Mouse (Mus musculus) neural tube, embryonic 14.5 days (tissue): Measurements from ENCODE around the gene Atp6v1g3. TPM values are rescaled to one million over a fixed set of nuclear protein-coding genes. Genes with fewer than 3 reads are reported as not detected.

ENCODE experiments used
- ATAC-seq: fragments of 200-750 bp; cut with Nextera tagmentation; 2 replicates; pipeline ENCODE4 v1.8.0; 2017; ENCODE audit warnings: low read depth, mild to moderate bottlenecking, moderate TSS enrichment, moderate library complexity
- H3K27ac ChIP-seq: fragments of 300-500 bp; sonication (generic); 2 replicates; pipeline ENCODE4 v1.5.1; 2014; ENCODE audit warnings: low read depth, mild to moderate bottlenecking, control low read depth, low read length, moderate library complexity, mixed read lengths
- H3K27me3 ChIP-seq: fragments of 300-500 bp; sonication (generic); 2 replicates; pipeline ENCODE4 v1.6.1; 2014; ENCODE audit warnings: low read length; ENCODE audit not compliant: control insufficient read depth, insufficient read depth
- H3K36me3 ChIP-seq: fragments of 300-500 bp; sonication (generic); 2 replicates; pipeline ENCODE4 v1.6.1; 2014; ENCODE audit warnings: low read length, mixed read lengths; ENCODE audit not compliant: control insufficient read depth, insufficient read depth
- H3K4me1 ChIP-seq: fragments of 300-500 bp; sonication (generic); 2 replicates; pipeline ENCODE4 v1.6.1; 2014; ENCODE audit warnings: low read length; ENCODE audit not compliant: control insufficient read depth, insufficient read depth
- H3K4me2 ChIP-seq: fragments of 300-500 bp; sonication (generic); 2 replicates; pipeline ENCODE4 v1.6.1; 2014; ENCODE audit warnings: mild to moderate bottlenecking, low read depth, low read length, control low read depth
- H3K4me3 ChIP-seq: fragments of 300-500 bp; sonication (generic); 2 replicates; pipeline ENCODE4 v1.5.1; 2014; ENCODE audit warnings: low read depth, low read length, control low read depth, mixed read lengths
- H3K9ac ChIP-seq: fragments of 300-500 bp; sonication (generic); replicated peaks from 2 replicates; pipeline ENCODE4 v1.6.1; 2014; ENCODE audit warnings: low read depth, mild to moderate bottlenecking, control low read depth, low read length, mixed read lengths
- H3K9me3 ChIP-seq: fragments of 300-500 bp; sonication (generic); 2 replicates; pipeline ENCODE4 v1.6.1; 2016; ENCODE audit warnings: low read length; ENCODE audit not compliant: control insufficient read depth
- WGBS: fragments of 180-500 bp; shearing (Covaris S2); extraction: QIAGEN DNeasy Blood & Tissue Kit; methylation state at CpG from one replicate; pipeline ENCODE4 v1.1.7; 2014; 5-methylcytosine and 5-hydroxymethylcytosine counted together
- polyA plus RNA-seq: library from polyadenylated mRNA; unstranded; fragments of >200 nt; fragmentation: Nextera tagmentation; extraction: Ambion mirVana; gene quantifications from 2 replicates; pipeline ENCODE4 v1.2.1, GENCODE M21; 2014

Atp6v1g3 gene
- polyA plus RNA-seq, 1 experiment from 2014 or later: not detected

DNA sequence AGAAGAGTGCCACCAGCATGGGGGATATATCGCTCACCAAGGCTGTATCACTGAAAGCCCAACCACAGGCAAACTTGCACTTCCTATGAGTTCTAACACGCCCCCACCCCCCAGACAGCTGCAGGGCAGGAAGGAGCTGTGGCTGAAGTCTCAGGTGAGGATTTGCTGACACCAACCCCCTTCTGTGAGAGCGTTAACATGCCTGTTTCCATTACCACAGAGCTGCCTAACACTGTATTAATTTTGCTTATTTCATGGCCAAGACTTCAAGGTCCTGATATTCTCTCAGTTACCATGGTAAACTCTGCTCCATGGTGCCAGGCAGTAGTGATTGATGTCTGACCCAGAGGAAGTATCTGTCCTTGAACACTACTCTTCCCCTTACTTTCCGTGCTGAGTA, 26.0 kb downstream of the Atp6v1g3 start:
- Histone ChIP-seq H3K4me2 (no peak overlapping the region), H3K9me3 (no peaks in the 10 kb centered on the region), H3K27ac (no peak overlapping the region), H3K27me3 (no peaks in the 10 kb centered on the region), H3K9ac (no peak overlapping the region), H3K36me3 (no peaks in the 10 kb centered on the region), H3K4me3 (no peak overlapping the region), H3K4me1 (no peaks in the 10 kb centered on the region)
- no peak for ATAC-seq
- 71% methylated on average over 4 of the region's 4 CpGs for WGBS

DNA sequence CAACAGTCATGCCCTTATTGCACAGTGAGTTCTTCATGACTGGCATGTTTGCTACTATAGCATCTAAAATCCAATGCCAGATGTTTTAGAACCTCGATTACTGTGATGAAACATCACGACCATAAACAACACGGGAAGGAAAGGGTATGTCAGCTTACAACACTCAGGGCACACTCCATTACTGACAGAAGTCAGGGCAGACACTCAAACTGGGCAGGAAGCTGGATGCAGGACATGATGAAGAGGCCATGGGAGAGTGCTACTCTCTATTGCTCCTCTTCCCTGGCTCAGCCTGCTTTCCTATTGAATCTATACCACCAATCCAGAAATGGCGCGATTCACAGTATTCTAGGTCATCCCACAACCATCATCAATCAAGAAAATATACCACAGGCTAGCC, 28.4 kb downstream of the Atp6v1g3 start:
- Histone ChIP-seq H3K4me3 (no peak overlapping the region), H3K9me3 (no peaks in the 10 kb centered on the region), H3K9ac (no peak overlapping the region), H3K4me1 (no peaks in the 10 kb centered on the region), H3K27me3 (no peaks in the 10 kb centered on the region), H3K4me2 (no peak overlapping the region), H3K36me3 (no peaks in the 10 kb centered on the region), H3K27ac (no peak overlapping the region)
- no peak for ATAC-seq
- WGBS: 85% methylated on average over 5 of the region's 5 CpGs

DNA sequence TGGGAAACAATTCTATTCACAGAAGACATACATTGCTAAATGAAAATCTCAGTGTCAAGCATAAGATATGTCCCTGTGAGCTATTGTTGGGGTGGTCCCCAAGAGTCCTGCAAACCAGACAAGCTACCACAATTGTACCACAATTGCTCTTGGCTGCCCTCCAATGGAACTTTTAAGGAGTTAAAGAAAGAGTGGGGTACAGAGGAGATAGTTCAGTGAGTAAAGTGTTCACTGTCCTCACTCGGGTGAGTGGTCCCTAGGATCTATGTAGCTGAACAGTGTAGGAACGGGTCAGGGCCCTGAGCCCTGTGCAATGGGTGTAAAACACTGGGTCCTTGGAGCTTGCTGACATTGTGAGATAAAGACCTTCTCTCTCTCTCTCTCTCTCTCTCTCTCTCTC, 29.2 kb downstream of the Atp6v1g3 start:
- Histone ChIP-seq H3K9me3 (no peaks in the 10 kb centered on the region), H3K9ac (no peak overlapping the region), H3K36me3 (no peaks in the 10 kb centered on the region), H3K4me1 (no peaks in the 10 kb centered on the region), H3K4me2 (no peak overlapping the region), H3K27me3 (no peaks in the 10 kb centered on the region), H3K27ac (no peak overlapping the region), H3K4me3 (no peak overlapping the region)
- no peak for ATAC-seq
- 90% methylated on average over 2 of the region's 2 CpGs for WGBS

DNA sequence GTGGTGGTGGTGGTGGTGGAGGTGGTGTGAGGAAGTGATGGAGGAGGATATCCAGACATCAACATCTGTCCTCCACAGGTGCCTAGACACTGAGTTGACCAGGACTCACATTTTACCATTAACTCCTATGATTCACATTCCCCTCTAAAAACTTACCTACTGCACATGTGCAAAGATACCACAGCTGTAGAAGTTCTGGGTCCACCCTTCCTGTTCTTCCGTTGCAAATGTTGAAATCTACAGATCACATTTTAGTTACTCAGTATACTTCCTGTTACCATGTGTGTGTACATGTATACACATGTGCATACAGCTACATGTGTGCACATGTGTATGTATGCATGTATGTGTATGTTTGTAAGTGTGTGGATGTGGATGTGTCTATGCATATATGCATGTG, 29.8 kb downstream of the Atp6v1g3 start:
- Histone ChIP-seq H3K9me3 (no peaks in the 10 kb centered on the region), H3K4me3 (no peak overlapping the region), H3K4me1 (no peaks in the 10 kb centered on the region), H3K9ac (no peak overlapping the region), H3K27me3 (no peaks in the 10 kb centered on the region), H3K36me3 (no peaks in the 10 kb centered on the region), H3K27ac (no peak overlapping the region), H3K4me2 (no peak overlapping the region)
- 88% methylated on average over 1 of the region's 1 CpGs for WGBS
- ATAC-seq: no peak

DNA sequence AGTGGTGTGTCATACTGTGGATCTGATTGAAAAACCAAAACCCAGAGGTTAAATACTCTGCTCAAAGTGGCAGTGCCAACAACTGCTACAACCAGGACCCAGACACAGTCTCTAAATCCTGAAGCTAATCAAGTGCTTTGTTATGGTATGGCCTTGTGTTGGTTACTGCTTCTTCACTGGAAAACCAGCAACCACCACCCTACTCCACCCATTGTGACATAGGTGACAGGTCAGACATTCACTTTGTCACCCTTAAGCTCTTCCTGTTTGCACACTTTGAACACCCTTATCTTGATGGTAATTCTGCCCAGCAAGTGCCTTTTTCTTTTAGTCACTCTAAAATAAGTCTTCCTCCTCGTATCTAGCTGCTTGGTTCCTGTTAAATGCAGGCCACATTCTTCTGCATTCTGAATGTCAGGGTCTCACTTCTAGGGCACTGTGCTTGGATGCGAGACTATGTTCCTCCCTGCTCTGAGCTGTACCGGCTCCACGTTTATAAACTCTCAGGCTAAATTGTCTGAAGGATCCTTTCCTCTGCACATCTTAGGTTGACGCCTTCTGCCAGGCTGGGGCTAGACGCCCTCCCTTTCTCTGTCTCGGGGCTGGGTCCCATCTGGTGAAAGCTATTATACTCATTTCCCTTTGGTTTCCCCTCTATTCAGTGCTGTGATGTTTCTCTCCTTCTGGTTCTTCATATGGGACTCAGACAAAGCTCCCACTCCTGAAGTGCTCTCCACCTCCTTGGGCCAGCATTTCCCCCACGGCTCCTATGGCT, 30.8 kb downstream of the Atp6v1g3 start:
- no peaks in the 10 kb centered on the region for H3K36me3 ChIP-seq
- no peak for ATAC-seq
- no peak overlapping the region for H3K27ac ChIP-seq
- no peaks in the 10 kb centered on the region for H3K27me3 ChIP-seq
- no peak overlapping the region for H3K4me3 ChIP-seq
- H3K9ac ChIP-seq: no peak overlapping the region
- 52% methylated on average over 8 of the region's 8 CpGs for WGBS
- no peak overlapping the region for H3K4me2 ChIP-seq
- H3K4me1 ChIP-seq: no peaks in the 10 kb centered on the region
- H3K9me3 ChIP-seq: no peaks in the 10 kb centered on the region

- Histone ChIP-seq H3K9me3 (no peaks in the 10 kb centered on the region), H3K9ac (no peak overlapping the region), H3K4me3 (no peak overlapping the region), H3K4me1 (no peaks in the 10 kb centered on the region), H3K27ac (no peak overlapping the region), H3K4me2 (no peak overlapping the region), H3K36me3 (no peaks in the 10 kb centered on the region), H3K27me3 (no peaks in the 10 kb centered on the region)
- WGBS: 82% methylated on average over 3 of the region's 3 CpGs
- no peak for ATAC-seq
These were observed 49.1 kb downstream of the Atp6v1g3 start for GRCm38 (mm10) chr1:138322657-138323056.

DNA sequence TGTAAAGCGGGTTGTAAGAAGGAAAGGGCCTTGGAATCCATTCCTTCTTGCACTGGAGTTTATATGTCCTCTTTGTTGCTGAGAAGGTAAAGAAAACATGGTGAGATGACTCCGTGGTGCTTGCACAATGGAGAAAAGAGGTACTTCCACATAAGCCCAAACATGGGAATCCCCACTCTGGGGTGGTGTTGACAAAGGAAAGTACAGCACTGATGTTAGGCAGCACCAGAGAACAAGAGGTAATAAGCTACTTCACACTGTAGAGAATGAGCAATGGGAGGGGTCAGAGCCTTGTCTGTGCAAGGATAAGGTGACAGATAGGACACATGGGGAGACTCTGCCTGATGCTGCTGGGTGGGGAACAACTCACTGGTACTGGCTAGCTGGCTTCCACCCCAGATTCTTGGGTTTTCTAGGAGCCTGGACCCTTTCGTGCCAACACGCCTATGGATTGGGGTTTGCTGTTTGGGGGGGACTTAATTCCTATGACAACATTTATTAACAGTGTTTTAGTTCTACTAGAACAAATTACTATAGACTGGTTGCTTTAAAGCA, 49.6 kb downstream of the Atp6v1g3 start:
- Histone ChIP-seq H3K4me1 (no peaks in the 10 kb centered on the region), H3K27ac (no peak overlapping the region), H3K9ac (no peak overlapping the region), H3K36me3 (no peaks in the 10 kb centered on the region), H3K27me3 (no peaks in the 10 kb centered on the region), H3K4me3 (no peak overlapping the region), H3K4me2 (no peak overlapping the region), H3K9me3 (no peaks in the 10 kb centered on the region)
- WGBS: 85% methylated on average over 4 of the region's 4 CpGs
- ATAC-seq: no peak

DNA sequence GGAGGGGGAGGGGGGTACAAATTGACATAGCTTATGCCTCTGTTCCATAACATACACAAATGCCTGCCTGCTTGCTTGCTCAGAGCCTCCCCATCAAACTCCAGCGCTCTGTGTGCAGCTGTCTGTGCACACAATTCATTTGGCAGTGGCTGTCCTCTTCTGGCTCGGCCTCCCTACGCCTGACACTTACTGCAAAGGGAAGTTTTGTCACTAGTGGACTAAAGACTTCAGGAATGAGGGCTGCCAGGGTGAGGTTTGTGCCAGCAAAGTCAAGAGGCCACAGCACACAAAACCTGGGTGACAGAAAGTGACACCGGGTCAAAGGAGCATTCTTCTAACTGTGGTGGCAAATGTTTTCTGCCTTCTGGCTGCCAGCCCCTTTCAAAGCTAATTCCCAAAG, 52.6 kb downstream of the Atp6v1g3 start:
- WGBS: 12% methylated on average over 4 of the region's 4 CpGs
- H3K36me3 ChIP-seq: no peaks in the 10 kb centered on the region
- H3K9ac ChIP-seq: no peak overlapping the region
- ATAC-seq: peak; percentile 44; the same call in 1 of the 2 replicates
- H3K4me2 ChIP-seq: no peak overlapping the region
- H3K27ac ChIP-seq: no peak overlapping the region
- H3K9me3 ChIP-seq: no peaks in the 10 kb centered on the region
- no peak overlapping the region for H3K4me3 ChIP-seq
- H3K27me3 ChIP-seq: no peaks in the 10 kb centered on the region
- H3K4me1 ChIP-seq: no peaks in the 10 kb centered on the region

GRCm38 (mm10) chr1:138326566-138326965, 53.0 kb downstream of the Atp6v1g3 start:
- H3K27ac ChIP-seq: no peak overlapping the region
- H3K4me3 ChIP-seq: no peak overlapping the region
- no peak overlapping the region for H3K9ac ChIP-seq
- H3K27me3 ChIP-seq: no peaks in the 10 kb centered on the region
- WGBS: 13% methylated on average over 2 of the region's 2 CpGs
- no peaks in the 10 kb centered on the region for H3K4me1 ChIP-seq
- no peaks in the 10 kb centered on the region for H3K36me3 ChIP-seq
- no peaks in the 10 kb centered on the region for H3K9me3 ChIP-seq
- no peak overlapping the region for H3K4me2 ChIP-seq
- ATAC-seq: no peak; the same call in 1 of the 2 replicates
